Mouse (Mus musculus): Measurements from ENCODE around the gene Olfr331. TPM values are rescaled to one million over a fixed set of nuclear protein-coding genes. Genes with fewer than 3 reads are reported as not detected.
"Not testable (repeated sequence)": the region's sequence is repeated elsewhere in the genome, so short reads cannot be mapped to it uniquely, and the experiment has no call there.

Gene Olfr331
- not detected in 2 replicates for polyA plus RNA-seq (2014; fragmentation: Nextera tagmentation; extraction: Ambion mirVana)

- ATAC-seq (replicated peaks; ENCODE audit: low FRiP score); H3K4me1 ChIP-seq (replicated peaks; ENCODE audit: control insufficient read depth, insufficient read depth, low read length): not testable (repeated sequence)
Measured at GRCm38 (mm10) chr11:58502472-58502871, at the start of gene Olfr331. Olfr331 (minus strand) TSS chr11:58502572.

GRCm38 (mm10) chr11:58546322-58546721 is 44.0 kb upstream of the Olfr331 start, which contains the start of gene Olfr329-ps:
Olfr329-ps (minus strand) TSS chr11:58546422.
- DNase-seq (ENCODE audit: low spot score) (no peak), ATAC-seq (replicated peaks; ENCODE audit: low FRiP score) (no peak)
- Histone ChIP-seq H3K27ac (ENCODE audit: low read depth, low read length) (no peak within 1 kb of the TSS), H3K9me3 (ENCODE audit: control insufficient read depth, low read length) (no peaks in the 10 kb centered on the region), H3K27me3 (replicated peaks; ENCODE audit: control insufficient read depth, insufficient read depth, low read length) (no peaks in the 10 kb centered on the region), H3K36me3 (ENCODE audit: control insufficient read depth, insufficient read depth, low read length) (no peaks in the 10 kb centered on the region), H3K4me3 (ENCODE audit: low read depth, low read length) (no peak within 1 kb of the TSS), H3K4me1 (replicated peaks; ENCODE audit: control insufficient read depth, insufficient read depth, low read length) (no peaks in the 10 kb centered on the region), H3K9ac (ENCODE audit: low read depth, low read length) (no peak within 1 kb of the TSS), H3K4me2 (no peak within 1 kb of the TSS)
- 82% methylated on average over 5 of the region's 5 CpGs for WGBS

More at GRCm38 (mm10) chr11:58502472-58502871, at the start of gene Olfr331:
- not testable (repeated sequence) for H3K27ac ChIP-seq (ENCODE audit: low read depth, low read length); H3K27me3 ChIP-seq (replicated peaks; ENCODE audit: control insufficient read depth, insufficient read depth, low read length); H3K36me3 ChIP-seq (ENCODE audit: control insufficient read depth, insufficient read depth, low read length); H3K4me3 ChIP-seq (ENCODE audit: low read depth, low read length); H3K4me2 ChIP-seq; DNase-seq (ENCODE audit: low spot score); H3K9me3 ChIP-seq (ENCODE audit: control insufficient read depth, low read length); H3K9ac ChIP-seq (ENCODE audit: low read depth, low read length)

- H3K4me1 ChIP-seq (replicated peaks; ENCODE audit: control insufficient read depth, insufficient read depth, low read length); H3K9ac ChIP-seq (ENCODE audit: low read depth, low read length); H3K4me2 ChIP-seq; DNase-seq (ENCODE audit: low spot score); H3K4me3 ChIP-seq (ENCODE audit: low read depth, low read length); H3K36me3 ChIP-seq (ENCODE audit: control insufficient read depth, insufficient read depth, low read length); ATAC-seq (replicated peaks; ENCODE audit: low FRiP score); H3K27ac ChIP-seq (ENCODE audit: low read depth, low read length); H3K27me3 ChIP-seq (replicated peaks; ENCODE audit: control insufficient read depth, insufficient read depth, low read length); H3K9me3 ChIP-seq (ENCODE audit: control insufficient read depth, low read length): not testable (repeated sequence)
Measured at GRCm38 (mm10) chr11:58534736-58535135, 32.4 kb upstream of the Olfr331 start, which contains the start of gene Olfr330. Olfr330 (minus strand) TSS chr11:58534836.

- not testable (repeated sequence) for H3K4me1 ChIP-seq (replicated peaks; ENCODE audit: control insufficient read depth, insufficient read depth, low read length); H3K9ac ChIP-seq (ENCODE audit: low read depth, low read length); H3K27me3 ChIP-seq (replicated peaks; ENCODE audit: control insufficient read depth, insufficient read depth, low read length); H3K27ac ChIP-seq (ENCODE audit: low read depth, low read length); H3K9me3 ChIP-seq (ENCODE audit: control insufficient read depth, low read length); H3K36me3 ChIP-seq (ENCODE audit: control insufficient read depth, insufficient read depth, low read length); H3K4me2 ChIP-seq; DNase-seq (ENCODE audit: low spot score); H3K4me3 ChIP-seq (ENCODE audit: low read depth, low read length); ATAC-seq (replicated peaks; ENCODE audit: low FRiP score)
- WGBS, result 87% methylated on average over 7 of the region's 9 CpGs
Measured at GRCm38 (mm10) chr11:58519756-58520155, 17.4 kb upstream of the Olfr331 start.

- H3K4me2 ChIP-seq; H3K9ac ChIP-seq (ENCODE audit: low read depth, low read length); DNase-seq (ENCODE audit: low spot score); H3K27ac ChIP-seq (ENCODE audit: low read depth, low read length); H3K4me1 ChIP-seq (replicated peaks; ENCODE audit: control insufficient read depth, insufficient read depth, low read length); ATAC-seq (replicated peaks; ENCODE audit: low FRiP score); H3K9me3 ChIP-seq (ENCODE audit: control insufficient read depth, low read length); H3K27me3 ChIP-seq (replicated peaks; ENCODE audit: control insufficient read depth, insufficient read depth, low read length); H3K4me3 ChIP-seq (ENCODE audit: low read depth, low read length); H3K36me3 ChIP-seq (ENCODE audit: control insufficient read depth, insufficient read depth, low read length): not testable (repeated sequence)
- 94% methylated on average over 17 of the region's 18 CpGs for WGBS
Measured at GRCm38 (mm10) chr11:58518916-58519315, 16.5 kb upstream of the Olfr331 start.

- H3K36me3 ChIP-seq (ENCODE audit: control insufficient read depth, insufficient read depth, low read length); H3K9ac ChIP-seq (ENCODE audit: low read depth, low read length); H3K4me1 ChIP-seq (replicated peaks; ENCODE audit: control insufficient read depth, insufficient read depth, low read length); H3K4me2 ChIP-seq; ATAC-seq (replicated peaks; ENCODE audit: low FRiP score); H3K4me3 ChIP-seq (ENCODE audit: low read depth, low read length); H3K27ac ChIP-seq (ENCODE audit: low read depth, low read length); H3K27me3 ChIP-seq (replicated peaks; ENCODE audit: control insufficient read depth, insufficient read depth, low read length); H3K9me3 ChIP-seq (ENCODE audit: control insufficient read depth, low read length); DNase-seq (ENCODE audit: low spot score): not testable (repeated sequence)
- 82% methylated on average over 19 of the region's 19 CpGs for WGBS
Measured at GRCm38 (mm10) chr11:58509058-58509457, 6.7 kb upstream of the Olfr331 start.

GRCm38 (mm10) chr11:58499290-58499689 is 3.1 kb downstream of the Olfr331 start:
- Histone ChIP-seq H3K27me3 (replicated peaks; ENCODE audit: control insufficient read depth, insufficient read depth, low read length) (no peaks in the 10 kb centered on the region), H3K4me2 (no peak overlapping the region), H3K9ac (ENCODE audit: low read depth, low read length) (no peak overlapping the region), H3K9me3 (ENCODE audit: control insufficient read depth, low read length) (no peaks in the 10 kb centered on the region), H3K4me3 (ENCODE audit: low read depth, low read length) (no peak overlapping the region), H3K27ac (ENCODE audit: low read depth, low read length) (no peak overlapping the region), H3K36me3 (ENCODE audit: control insufficient read depth, insufficient read depth, low read length) (no peaks in the 10 kb centered on the region), H3K4me1 (replicated peaks; ENCODE audit: control insufficient read depth, insufficient read depth, low read length) (no peaks in the 10 kb centered on the region)
- no peak for ATAC-seq (replicated peaks; ENCODE audit: low FRiP score)
- 60% methylated on average over 3 of the region's 3 CpGs for WGBS
- DNase-seq (ENCODE audit: low spot score), result no peak

- no peak for ATAC-seq (replicated peaks; ENCODE audit: low FRiP score)
- no peak overlapping the region for H3K4me2 ChIP-seq
- H3K4me3 ChIP-seq (ENCODE audit: low read depth, low read length), result no peak overlapping the region
- no peak for DNase-seq (ENCODE audit: low spot score)
- H3K36me3 ChIP-seq (ENCODE audit: control insufficient read depth, insufficient read depth, low read length), result no peaks in the 10 kb centered on the region
- H3K9ac ChIP-seq (ENCODE audit: low read depth, low read length), result no peak overlapping the region
- no peaks in the 10 kb centered on the region for H3K4me1 ChIP-seq (replicated peaks; ENCODE audit: control insufficient read depth, insufficient read depth, low read length)
- H3K9me3 ChIP-seq (ENCODE audit: control insufficient read depth, low read length), result no peaks in the 10 kb centered on the region
- 70% methylated on average over 9 of the region's 9 CpGs for WGBS
- no peak overlapping the region for H3K27ac ChIP-seq (ENCODE audit: low read depth, low read length)
- H3K27me3 ChIP-seq (replicated peaks; ENCODE audit: control insufficient read depth, insufficient read depth, low read length), result no peaks in the 10 kb centered on the region
Measured at GRCm38 (mm10) chr11:58498761-58499160, 3.6 kb downstream of the Olfr331 start.

- Histone ChIP-seq H3K4me2 (no peak within 1 kb of the TSS), H3K36me3 (ENCODE audit: control insufficient read depth, insufficient read depth, low read length) (no peaks in the 10 kb centered on the region), H3K4me3 (ENCODE audit: low read depth, low read length) (no peak within 1 kb of the TSS), H3K27ac (ENCODE audit: low read depth, low read length) (no peak within 1 kb of the TSS), H3K9me3 (ENCODE audit: control insufficient read depth, low read length) (no peaks in the 10 kb centered on the region), H3K4me1 (replicated peaks; ENCODE audit: control insufficient read depth, insufficient read depth, low read length) (no peaks in the 10 kb centered on the region), H3K9ac (ENCODE audit: low read depth, low read length) (no peak within 1 kb of the TSS), H3K27me3 (replicated peaks; ENCODE audit: control insufficient read depth, insufficient read depth, low read length) (no peaks in the 10 kb centered on the region)
- ATAC-seq (replicated peaks; ENCODE audit: low FRiP score), result no peak
- DNase-seq (ENCODE audit: low spot score), result no peak
- WGBS, result 84% methylated on average over 2 of the region's 2 CpGs
Measured at GRCm38 (mm10) chr11:58492455-58492854, 9.9 kb downstream of the Olfr331 start, which contains the start of gene Olfr332. Olfr332 (minus strand) TSS chr11:58492555.

Data from liver, embryonic 11.5 days (tissue).